Comparison of ENCODE assay signal across 8 mouse cellular contexts in the genomic region with DNA sequence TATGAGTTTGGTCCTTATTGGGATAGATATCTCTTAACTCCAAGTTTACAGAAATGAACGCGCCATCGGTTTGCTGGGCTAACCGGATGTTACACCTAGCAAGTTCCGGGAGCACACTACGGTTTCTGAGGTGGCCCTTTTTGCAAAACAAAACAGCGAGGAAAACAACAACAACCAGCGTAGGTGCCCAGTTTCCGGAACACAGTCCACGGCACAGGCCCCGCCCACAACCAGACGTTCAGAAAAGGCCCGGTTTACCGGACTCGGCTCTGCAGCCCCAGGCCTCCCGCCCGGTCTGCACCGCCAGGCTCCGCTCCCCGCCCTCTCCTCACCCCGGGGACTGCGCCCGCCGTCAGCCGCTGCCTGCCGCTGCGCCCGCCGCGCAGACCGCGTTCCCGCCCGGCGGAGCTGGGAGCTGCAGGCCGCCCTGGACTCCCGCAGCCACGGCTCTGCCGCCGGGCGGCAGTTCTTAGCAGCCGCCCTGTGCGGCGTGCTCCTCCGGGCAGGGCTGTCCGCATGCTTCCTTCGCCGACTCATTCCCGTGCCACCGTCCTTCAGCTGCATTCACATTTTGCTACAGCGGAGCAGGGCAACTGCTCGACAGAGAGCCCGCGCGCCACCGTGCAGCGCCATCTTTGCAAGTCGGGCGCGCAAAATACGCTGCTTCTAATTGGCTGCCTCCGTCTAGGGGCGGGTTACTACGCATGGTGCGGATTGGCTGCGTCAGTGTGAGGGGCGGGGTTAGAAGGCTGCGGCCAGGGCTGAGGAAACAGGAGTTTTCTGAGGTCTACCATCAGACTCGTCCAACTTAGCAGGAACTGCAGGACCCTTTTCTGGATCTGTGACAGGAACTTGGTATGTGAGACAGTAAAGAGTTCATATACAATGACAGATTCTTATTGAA. TPM values are rescaled to one million over a fixed set of nuclear protein-coding genes. Genes with fewer than 3 reads are reported as not detected.
DNase-seq lines count a peak whose midpoint lies in the region; ATAC-seq and TF ChIP-seq lines count a peak whose summit lies in the region.

TSS of gene Etaa1 (minus strand) at position 645 of the 904 bp plus-strand sequence.

- H3K27ac ChIP-seq in heart, embryonic 15.5 days: peak within 1 kb of the TSS; percentile 97
- H3K27ac ChIP-seq in liver, embryonic 14.5 days: peak within 1 kb of the TSS; percentile 88
- H3K27ac ChIP-seq in neural tube, embryonic 11.5 days (ENCODE audit: low read depth, low read length): peak within 1 kb of the TSS; percentile 95
- H3K27ac ChIP-seq in stomach, postnatal 0 days (replicated peaks): peak within 1 kb of the TSS; percentile 96

- H3K4me2 ChIP-seq in heart, embryonic 15.5 days: peak within 1 kb of the TSS; percentile 66
- peak within 1 kb of the TSS; percentile 80 for H3K4me2 ChIP-seq in liver, embryonic 14.5 days (ENCODE audit: low read depth)
- H3K4me2 ChIP-seq in neural tube, embryonic 11.5 days (ENCODE audit: low read depth): peak within 1 kb of the TSS; percentile 64
- H3K4me2 ChIP-seq in stomach, postnatal 0 days (replicated peaks; ENCODE audit: low read depth): peak within 1 kb of the TSS; percentile 59

- no peaks in the 10 kb centered on the region for H3K27me3 ChIP-seq in heart, embryonic 15.5 days
- H3K27me3 ChIP-seq in liver, embryonic 14.5 days (ENCODE audit: control insufficient read depth, insufficient read depth, low read length): no peaks in the 10 kb centered on the region
- H3K27me3 ChIP-seq in neural tube, embryonic 11.5 days (ENCODE audit: control insufficient read depth, insufficient read depth, low read length): no peaks in the 10 kb centered on the region
- no peaks in the 10 kb centered on the region for H3K27me3 ChIP-seq in stomach, postnatal 0 days (ENCODE audit: control insufficient read depth, insufficient read depth, low read length)

- peak; percentile 87 for DNase-seq in c-Kit-negative CD71-positive TER-119-positive erythroid progenitor cells, embryonic 14.5 days (ENCODE audit: low read depth, low spot score)
- peak; percentile 83 for DNase-seq in fibroblast of lung, adult 2 months (ENCODE audit: low read depth)
- peak; percentile 97 for DNase-seq in kidney, postnatal 25 days
- DNase-seq in liver, embryonic 14.5 days (ENCODE audit: low read depth in 3 of 3, low spot score in 3 of 3): peak; percentile 88 to 89 (median 89)
- DNase-seq in neural tube, embryonic 11.5 days (ENCODE audit: low spot score): peak; percentile 94
- peak; percentile 94 for DNase-seq in stomach, postnatal 0 days (ENCODE audit: low spot score)

- no peaks in the 10 kb centered on the region for H3K9me3 ChIP-seq in heart, embryonic 15.5 days (replicated peaks)
- no peaks in the 10 kb centered on the region for H3K9me3 ChIP-seq in liver, embryonic 14.5 days (ENCODE audit: control insufficient read depth, low read length)
- no peaks in the 10 kb centered on the region for H3K9me3 ChIP-seq in neural tube, embryonic 11.5 days (ENCODE audit: control insufficient read depth, low read length)
- no peaks in the 10 kb centered on the region for H3K9me3 ChIP-seq in stomach, postnatal 0 days (ENCODE audit: control insufficient read depth, low read length)

- no peak for TF ChIP-seq EP300 in liver, embryonic 14.5 days (IDR thresholded peaks at IDR 0.05; ENCODE audit: low read depth)
- no peak for TF ChIP-seq EP300 in stomach, postnatal 0 days (optimal IDR thresholded peaks at IDR 0.05)

- peak within 1 kb of the TSS; percentile 95 for H3K9ac ChIP-seq in heart, embryonic 15.5 days
- peak within 1 kb of the TSS; percentile 91 for H3K9ac ChIP-seq in liver, embryonic 14.5 days (replicated peaks)
- peak within 1 kb of the TSS; percentile 98 for H3K9ac ChIP-seq in neural tube, embryonic 11.5 days (ENCODE audit: low read length)
- peak within 1 kb of the TSS; percentile 89 for H3K9ac ChIP-seq in stomach, postnatal 0 days (ENCODE audit: low read length)

- H3K4me3 ChIP-seq in heart, embryonic 15.5 days: peak within 1 kb of the TSS; percentile 100
- peak within 1 kb of the TSS; percentile 93 to 98 for H3K4me3 ChIP-seq in liver, embryonic 14.5 days (ENCODE audit: insufficient read depth in 1 of 2, low read depth in 2 of 2, low read length in 2 of 2)
- peak within 1 kb of the TSS; percentile 99 for H3K4me3 ChIP-seq in neural tube, embryonic 11.5 days (ENCODE audit: low read depth, low read length)
- H3K4me3 ChIP-seq in stomach, postnatal 0 days (ENCODE audit: low read depth, low read length): peak within 1 kb of the TSS; percentile 100

- TF ChIP-seq CTCF in liver, embryonic 14.5 days (IDR thresholded peaks at IDR 0.05; ENCODE audit: low read depth): peak; percentile 21; the same call in 1 of the 2 replicates
- TF ChIP-seq CTCF in stomach, postnatal 0 days (IDR thresholded peaks at IDR 0.05; ENCODE audit: low read depth): peak; percentile 28; the same call in 1 of the 2 replicates

- ATAC-seq in CD4-positive, CD25-positive, alpha-beta regulatory T cell, adult 4 months: peak; percentile 94
- peak; percentile 98 for ATAC-seq in heart, embryonic 15.5 days (replicated peaks; ENCODE audit: insufficient number of reproducible peaks, insufficient read depth, low FRiP score, low read depth)
- peak; percentile 99 for ATAC-seq in liver, embryonic 14.5 days (ENCODE audit: insufficient read depth)
- ATAC-seq in neural tube, embryonic 11.5 days (ENCODE audit: insufficient read depth, low FRiP score, low TSS enrichment): peak; percentile 100
- peak; percentile 100 for ATAC-seq in stomach, postnatal 0 days (ENCODE audit: low FRiP score, low TSS enrichment)

- peaks cover 6% of the 10 kb centered on the region; the same call in 1 of the 2 replicates for H3K4me1 ChIP-seq in heart, embryonic 15.5 days (replicated peaks)
- peaks cover 5 to 6% of the 10 kb centered on the region in 2 experiments; a peak in 3 of 4 replicates for H3K4me1 ChIP-seq in liver, embryonic 14.5 days (replicated peaks; ENCODE audit: control insufficient read depth in 2 of 2, insufficient read depth in 2 of 2, low read length in 1 of 2)
- no peaks in the 10 kb centered on the region for H3K4me1 ChIP-seq in neural tube, embryonic 11.5 days (ENCODE audit: control insufficient read depth, insufficient read depth, low read length)
- H3K4me1 ChIP-seq in stomach, postnatal 0 days (replicated peaks; ENCODE audit: control insufficient read depth, insufficient read depth): no peaks in the 10 kb centered on the region

- WGBS in heart, embryonic 15.5 days: under 1% methylated on average over 68 of the region's 69 CpGs
- under 1% methylated on average over 69 of the region's 69 CpGs for WGBS in liver, embryonic 14.5 days (ENCODE audit: insufficient replicate concordance)
- under 1% methylated on average over 62 of the region's 69 CpGs for WGBS in neural tube, embryonic 11.5 days
- under 1% methylated on average over 58 of the region's 69 CpGs for WGBS in stomach, postnatal 0 days

- H3K36me3 ChIP-seq in heart, embryonic 15.5 days: peaks cover 19% of the 10 kb centered on the region
- H3K36me3 ChIP-seq in liver, embryonic 14.5 days (replicated peaks; ENCODE audit: control insufficient read depth, insufficient read depth, low read depth): peaks cover 13% of the 10 kb centered on the region
- H3K36me3 ChIP-seq in neural tube, embryonic 11.5 days (ENCODE audit: control insufficient read depth, insufficient read depth, low read length): peaks cover 2% of the 10 kb centered on the region; the same call in 1 of the 2 replicates
- no peaks in the 10 kb centered on the region for H3K36me3 ChIP-seq in stomach, postnatal 0 days (ENCODE audit: control insufficient read depth, insufficient read depth, low read length)

RNA-seq across cellular contexts. Expression of gene Etaa1, which starts in this region (rescaled TPM):
- 1 to 10 TPM; 4.3 to 5.2 TPM for polyA plus RNA-seq in CD4-positive, CD25-positive, alpha-beta regulatory T cell, adult 4 months (2017; shearing (Covaris generic))
- 6.0 and 6.1 TPM in 2 replicates for polyA plus RNA-seq in heart, embryonic 15.5 days (2015; fragmentation: Nextera tagmentation; extraction: Ambion mirVana)
- 2.3 and 4.4 TPM in 2 replicates for polyA plus RNA-seq in liver, embryonic 14.5 days (2012; rRNA removed)
- 7.3 and 7.7 TPM in 2 replicates for polyA plus RNA-seq in liver, embryonic 14.5 days (2014; fragmentation: Nextera tagmentation; extraction: Ambion mirVana)
- polyA plus RNA-seq in neural tube, embryonic 11.5 days (2014; fragmentation: Nextera tagmentation; extraction: Ambion mirVana): 19.2 and 20.4 TPM in 2 replicates
- polyA plus RNA-seq in stomach, postnatal 0 days (2015; fragmentation: Nextera tagmentation; extraction: Ambion mirVana): 4.7 and 5.0 TPM in 2 replicates

Comparison
In these comparisons a context has a peak if more than half of its experiments do, and no peak if none do; other contexts are left out.
1. Peak in every context shown above with its lines: DNase-seq, ATAC-seq, H3K4me3 ChIP-seq and H3K27ac ChIP-seq.